Mouse (Mus musculus): ENCODE data around the gene Man2b2. TPM values are rescaled to one million over a fixed set of nuclear protein-coding genes. Genes with fewer than 3 reads are reported as not detected.
"Not testable (repeated sequence)": the region's sequence is repeated elsewhere in the genome, so short reads cannot be mapped to it uniquely, and the experiment has no call there.

The Man2b2 gene
- polyA plus RNA-seq, 1 experiment from 2014 or later, result 14.0 TPM

DNA sequence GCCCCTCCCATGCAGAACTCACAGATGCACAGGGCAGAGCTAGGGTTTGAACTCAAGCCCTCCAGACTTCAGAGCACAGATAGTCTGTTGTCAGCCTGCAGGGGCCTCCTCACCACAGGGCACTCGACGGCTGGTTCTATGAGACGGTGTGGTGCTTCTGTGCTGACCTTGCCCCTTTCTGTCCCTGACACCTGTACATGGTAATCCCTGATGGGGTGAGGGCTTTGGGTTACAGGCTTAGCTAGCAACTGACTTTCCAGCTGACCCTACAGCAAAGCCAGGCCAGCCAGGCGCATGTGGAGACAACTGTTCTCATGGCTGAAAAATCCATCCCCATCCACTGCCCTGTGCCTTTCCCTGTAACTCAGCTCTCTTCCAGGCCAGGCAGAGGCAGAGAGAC lies 7.5 kb downstream of the Man2b2 start:
- Histone ChIP-seq H3K4me1 (no peaks in the 10 kb centered on the region), H3K36me3 (peaks cover 40% of the 10 kb centered on the region; the same call in 1 of the 2 replicates), H3K27me3 (no peaks in the 10 kb centered on the region), H3K4me3 (no peak overlapping the region), H3K9ac (replicated peaks) (no peak overlapping the region), H3K9me3 (no peaks in the 10 kb centered on the region), H3K27ac (replicated peaks) (no peak overlapping the region), H3K4me2 (replicated peaks) (no peak overlapping the region)
- 95% methylated on average over 4 of the region's 4 CpGs for WGBS
- no peak for ATAC-seq (ENCODE audit: low FRiP score, low read depth)

DNA sequence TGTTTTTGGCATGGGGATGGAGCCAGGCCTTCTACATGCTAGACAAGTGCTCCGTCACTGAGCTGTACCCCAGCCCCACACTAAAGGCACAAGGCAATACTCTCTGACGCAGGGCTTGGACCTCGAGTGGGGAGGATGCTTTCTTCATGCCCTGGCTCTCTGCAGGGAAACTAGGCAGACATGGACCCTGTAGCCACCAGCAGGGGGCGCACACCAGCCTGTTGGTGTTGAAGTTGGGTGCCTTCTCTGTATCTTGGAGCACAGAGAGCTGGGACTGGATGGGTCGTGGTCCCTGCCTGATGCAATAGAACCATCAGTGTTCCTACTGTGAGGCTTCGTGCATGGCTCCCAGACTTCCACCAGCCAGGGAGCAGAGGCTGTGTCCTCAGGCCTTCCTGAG lies 10.3 kb downstream of the Man2b2 start:
- WGBS, result 45% methylated on average over 6 of the region's 6 CpGs
- no peak overlapping the region for H3K27ac ChIP-seq (replicated peaks)
- H3K4me2 ChIP-seq (replicated peaks), result no peak overlapping the region
- no peak overlapping the region for H3K4me3 ChIP-seq
- no peaks in the 10 kb centered on the region for H3K27me3 ChIP-seq
- no peak for ATAC-seq (ENCODE audit: low FRiP score, low read depth)
- H3K9ac ChIP-seq (replicated peaks), result no peak overlapping the region
- peaks cover 29% of the 10 kb centered on the region; the same call in 1 of the 2 replicates for H3K36me3 ChIP-seq
- H3K4me1 ChIP-seq, result no peaks in the 10 kb centered on the region
- no peaks in the 10 kb centered on the region for H3K9me3 ChIP-seq

DNA sequence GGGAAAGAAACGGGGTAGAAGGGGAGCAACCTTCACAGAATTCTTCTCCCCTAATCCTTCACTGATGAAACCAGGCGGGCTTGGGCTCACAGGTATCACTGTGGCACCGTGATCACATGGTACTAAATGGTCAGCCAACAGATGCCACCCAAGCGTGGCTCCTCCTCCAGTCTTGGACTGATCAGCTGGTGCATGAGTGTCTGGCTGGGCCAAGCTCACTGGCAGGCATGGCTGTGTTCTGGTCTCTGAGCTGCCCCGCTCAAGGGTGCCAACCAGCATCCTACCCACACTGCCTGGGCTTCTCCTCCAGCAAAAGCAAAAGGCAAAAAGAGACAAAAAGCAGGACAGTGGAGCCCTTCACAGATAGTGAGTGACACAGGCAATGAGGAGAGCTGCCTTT lies 10.7 kb downstream of the Man2b2 start:
- Histone ChIP-seq H3K4me1 (no peaks in the 10 kb centered on the region), H3K9ac (replicated peaks) (no peak overlapping the region), H3K36me3 (peaks cover 29% of the 10 kb centered on the region; the same call in 1 of the 2 replicates), H3K4me2 (replicated peaks) (no peak overlapping the region), H3K4me3 (no peak overlapping the region), H3K9me3 (no peaks in the 10 kb centered on the region), H3K27ac (replicated peaks) (no peak overlapping the region), H3K27me3 (no peaks in the 10 kb centered on the region)
- ATAC-seq (ENCODE audit: low FRiP score, low read depth), result no peak
- 93% methylated on average over 5 of the region's 5 CpGs for WGBS

DNA sequence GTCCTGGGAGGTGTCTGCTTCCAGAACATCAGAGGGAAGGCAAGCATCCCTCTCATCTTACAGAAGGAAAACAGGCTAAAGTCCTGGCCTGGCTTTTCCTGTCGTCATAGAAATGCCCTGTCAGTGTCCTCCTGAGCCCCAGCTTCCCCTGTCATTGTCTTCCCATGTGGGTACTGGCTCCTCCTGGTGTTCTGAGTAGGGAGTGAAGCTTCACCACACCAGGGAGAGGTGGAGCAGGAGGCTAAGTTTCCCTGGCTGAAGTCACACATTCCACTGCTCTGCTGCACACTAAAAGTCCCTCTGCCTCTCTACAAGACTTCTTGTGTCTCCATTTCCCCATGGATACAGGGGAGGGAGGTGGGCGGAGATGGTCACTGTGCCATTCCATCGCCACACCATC lies 12.7 kb downstream of the Man2b2 start:
- no peak overlapping the region for H3K9ac ChIP-seq (replicated peaks)
- H3K36me3 ChIP-seq, result peaks cover 19% of the 10 kb centered on the region; the same call in 1 of the 2 replicates
- ATAC-seq (ENCODE audit: low FRiP score, low read depth), result no peak
- no peaks in the 10 kb centered on the region for H3K27me3 ChIP-seq
- no peak overlapping the region for H3K27ac ChIP-seq (replicated peaks)
- H3K4me1 ChIP-seq, result no peaks in the 10 kb centered on the region
- 58% methylated on average over 3 of the region's 3 CpGs for WGBS
- H3K4me2 ChIP-seq (replicated peaks), result no peak overlapping the region
- no peaks in the 10 kb centered on the region for H3K9me3 ChIP-seq
- H3K4me3 ChIP-seq, result no peak overlapping the region

DNA sequence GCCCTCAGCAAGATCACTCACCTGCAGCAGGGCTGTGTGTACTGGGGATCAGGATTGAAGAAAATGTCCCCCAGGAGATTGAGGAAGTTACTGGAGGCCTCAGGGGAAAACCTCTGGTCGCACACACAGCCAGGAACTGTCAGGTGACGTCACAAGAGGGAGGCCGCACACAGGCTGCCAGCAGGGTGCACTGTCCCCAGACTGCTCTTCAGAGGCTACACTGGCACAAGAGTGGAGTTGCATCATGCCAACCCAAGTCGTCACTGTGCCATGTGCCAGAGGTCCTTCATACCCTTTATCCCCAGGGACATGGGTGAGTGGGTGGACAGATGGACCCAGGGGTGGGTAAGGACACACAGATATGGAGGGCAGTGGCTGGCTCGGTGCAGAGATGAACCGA lies 15.9 kb downstream of the Man2b2 start:
- no peak overlapping the region for H3K27ac ChIP-seq (replicated peaks)
- no peak overlapping the region for H3K9ac ChIP-seq (replicated peaks)
- no peak for ATAC-seq (ENCODE audit: low FRiP score, low read depth)
- H3K4me2 ChIP-seq (replicated peaks), result no peak overlapping the region
- H3K4me3 ChIP-seq, result no peak overlapping the region
- peaks cover 16% of the 10 kb centered on the region; the same call in 1 of the 2 replicates for H3K36me3 ChIP-seq
- H3K9me3 ChIP-seq, result no peaks in the 10 kb centered on the region
- H3K27me3 ChIP-seq, result no peaks in the 10 kb centered on the region
- 69% methylated on average over 6 of the region's 6 CpGs for WGBS
- H3K4me1 ChIP-seq, result no peaks in the 10 kb centered on the region

DNA sequence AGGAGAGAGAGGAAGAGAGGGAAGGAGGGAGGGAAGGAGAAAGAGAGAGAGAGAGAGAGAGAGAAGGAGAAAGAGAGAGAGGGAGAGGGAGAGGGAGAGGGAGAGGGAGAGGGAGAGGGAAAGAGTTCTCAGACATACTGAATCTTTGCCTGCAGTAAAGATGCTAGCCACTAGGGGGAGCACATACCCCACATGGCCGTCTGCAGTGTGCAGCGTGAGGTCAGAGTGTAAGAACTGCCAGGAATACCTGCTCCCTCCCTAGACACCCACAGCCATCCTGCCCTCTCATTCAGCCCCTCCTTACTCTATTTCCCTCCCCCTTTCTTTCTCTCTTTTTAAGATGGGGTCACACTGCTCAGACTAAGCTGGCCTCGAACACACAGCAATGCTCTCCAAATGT lies 19.0 kb downstream of the Man2b2 start:
- Histone ChIP-seq H3K36me3 (0 out of 2 replicates have a peak, but pooled peaks cover 5% of the 10 kb centered on the region), H3K9ac (replicated peaks) (no peak overlapping the region), H3K4me1 (no peaks in the 10 kb centered on the region), H3K27me3 (no peaks in the 10 kb centered on the region), H3K9me3 (no peaks in the 10 kb centered on the region), H3K27ac (replicated peaks) (no peak overlapping the region), H3K4me2 (replicated peaks) (no peak overlapping the region), H3K4me3 (no peak overlapping the region)
- WGBS, result 33% methylated on average over 3 of the region's 3 CpGs
- no peak for ATAC-seq (ENCODE audit: low FRiP score, low read depth)

DNA sequence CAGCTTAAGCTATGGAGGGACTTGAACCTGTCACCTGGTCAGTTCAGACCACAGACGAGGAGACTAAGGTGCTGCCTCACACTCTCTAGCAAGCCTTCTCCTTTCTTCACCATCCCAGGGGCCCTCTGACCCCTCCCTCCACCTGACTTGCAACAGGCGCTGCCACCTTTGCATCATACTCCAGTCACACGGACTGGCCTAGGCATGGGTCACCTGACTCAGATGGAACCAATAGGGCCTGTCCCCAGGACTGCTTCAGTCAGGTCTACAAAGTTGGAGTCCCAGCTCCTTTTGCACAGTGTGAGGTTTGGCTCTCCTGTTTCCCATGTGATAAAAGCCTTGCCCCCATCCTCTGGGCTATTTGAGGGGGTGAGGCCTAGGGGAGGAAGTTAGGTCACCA lies 19.8 kb downstream of the Man2b2 start:
- no peak for ATAC-seq (ENCODE audit: low FRiP score, low read depth)
- Histone ChIP-seq H3K4me2 (replicated peaks) (no peak overlapping the region), H3K4me1 (no peaks in the 10 kb centered on the region), H3K27me3 (no peaks in the 10 kb centered on the region), H3K27ac (replicated peaks) (no peak overlapping the region), H3K36me3 (0 out of 2 replicates have a peak, but pooled peaks cover 5% of the 10 kb centered on the region), H3K4me3 (no peak overlapping the region), H3K9me3 (no peaks in the 10 kb centered on the region), H3K9ac (replicated peaks) (no peak overlapping the region)
- WGBS, result 82% methylated on average over 3 of the region's 3 CpGs

DNA sequence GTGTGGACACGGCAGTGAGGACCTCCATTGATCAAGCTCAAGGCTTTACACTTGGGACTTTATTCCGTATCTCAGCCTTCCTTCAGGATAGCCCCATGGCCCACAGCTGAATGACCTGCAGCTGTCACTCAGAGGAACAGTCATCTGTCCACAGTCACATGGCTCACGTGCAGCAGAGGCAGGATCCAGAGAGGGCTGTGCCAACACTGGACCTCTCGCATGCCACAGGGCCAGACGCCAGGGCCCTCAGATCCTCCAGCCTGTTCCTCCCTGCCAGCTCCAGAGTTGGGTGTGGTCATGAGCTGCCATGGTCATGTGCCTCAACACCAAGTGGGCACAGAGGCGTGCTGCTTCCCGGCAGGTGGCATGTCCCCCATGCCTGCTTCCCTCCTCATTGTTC lies 21.3 kb downstream of the Man2b2 start:
- H3K9me3 ChIP-seq, result no peaks in the 10 kb centered on the region
- H3K4me2 ChIP-seq (replicated peaks), result no peak overlapping the region
- no peaks in the 10 kb centered on the region for H3K27me3 ChIP-seq
- H3K4me1 ChIP-seq, result no peaks in the 10 kb centered on the region
- no peak for ATAC-seq (ENCODE audit: low FRiP score, low read depth)
- no peak overlapping the region for H3K9ac ChIP-seq (replicated peaks)
- H3K4me3 ChIP-seq, result no peak overlapping the region
- H3K36me3 ChIP-seq, result no peaks in the 10 kb centered on the region
- H3K27ac ChIP-seq (replicated peaks), result no peak overlapping the region
- 86% methylated on average over 7 of the region's 7 CpGs for WGBS

DNA sequence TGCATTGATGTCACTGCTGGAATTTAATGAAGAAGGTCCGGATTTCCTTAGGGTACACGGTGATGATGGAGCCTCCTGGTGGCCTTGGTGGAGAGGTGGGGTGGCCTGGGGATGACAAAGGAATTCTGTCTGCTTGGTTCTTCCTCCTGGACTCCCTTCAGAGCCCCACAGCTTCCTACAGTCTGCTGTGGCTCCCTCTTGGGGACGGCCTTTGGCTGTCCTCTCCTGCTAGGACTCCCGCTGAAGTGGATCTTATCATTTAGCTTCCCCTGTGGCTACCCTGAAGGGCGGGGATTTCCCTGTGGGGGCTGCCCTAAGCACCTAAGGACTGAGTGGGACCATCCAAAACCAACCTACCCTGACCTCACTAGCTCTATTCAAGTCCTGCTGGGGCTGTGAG lies 23.3 kb downstream of the Man2b2 start:
- Histone ChIP-seq H3K36me3 (no peaks in the 10 kb centered on the region), H3K4me2 (replicated peaks) (no peak overlapping the region), H3K27me3 (no peaks in the 10 kb centered on the region), H3K4me3 (no peak overlapping the region), H3K9ac (replicated peaks) (no peak overlapping the region), H3K4me1 (no peaks in the 10 kb centered on the region), H3K27ac (replicated peaks) (no peak overlapping the region), H3K9me3 (no peaks in the 10 kb centered on the region)
- no peak for ATAC-seq (ENCODE audit: low FRiP score, low read depth)
- WGBS, result 31% methylated on average over 5 of the region's 5 CpGs

DNA sequence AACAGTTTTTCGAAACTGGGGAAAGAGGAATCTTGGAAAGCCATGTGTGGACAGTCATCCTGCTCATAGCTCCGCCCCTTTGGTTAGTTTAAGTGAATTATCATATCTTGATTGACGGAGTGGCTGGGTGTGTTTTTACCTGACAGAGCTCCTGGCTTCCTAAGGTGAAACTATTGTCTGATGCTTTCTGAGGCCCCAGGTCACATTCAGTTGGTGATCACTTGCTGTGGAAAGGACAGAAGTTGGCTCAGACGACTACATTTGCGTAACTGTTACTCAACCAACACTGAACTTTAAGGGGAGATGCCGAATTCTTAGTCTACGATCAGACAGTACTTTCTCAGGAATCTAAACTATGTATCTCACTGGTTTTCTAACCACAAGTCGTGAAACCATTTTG lies 33.2 kb downstream of the Man2b2 start:
- peak overlapping the region; percentile 47; the same call in 1 of the 2 replicates for H3K9ac ChIP-seq (replicated peaks)

DNA sequence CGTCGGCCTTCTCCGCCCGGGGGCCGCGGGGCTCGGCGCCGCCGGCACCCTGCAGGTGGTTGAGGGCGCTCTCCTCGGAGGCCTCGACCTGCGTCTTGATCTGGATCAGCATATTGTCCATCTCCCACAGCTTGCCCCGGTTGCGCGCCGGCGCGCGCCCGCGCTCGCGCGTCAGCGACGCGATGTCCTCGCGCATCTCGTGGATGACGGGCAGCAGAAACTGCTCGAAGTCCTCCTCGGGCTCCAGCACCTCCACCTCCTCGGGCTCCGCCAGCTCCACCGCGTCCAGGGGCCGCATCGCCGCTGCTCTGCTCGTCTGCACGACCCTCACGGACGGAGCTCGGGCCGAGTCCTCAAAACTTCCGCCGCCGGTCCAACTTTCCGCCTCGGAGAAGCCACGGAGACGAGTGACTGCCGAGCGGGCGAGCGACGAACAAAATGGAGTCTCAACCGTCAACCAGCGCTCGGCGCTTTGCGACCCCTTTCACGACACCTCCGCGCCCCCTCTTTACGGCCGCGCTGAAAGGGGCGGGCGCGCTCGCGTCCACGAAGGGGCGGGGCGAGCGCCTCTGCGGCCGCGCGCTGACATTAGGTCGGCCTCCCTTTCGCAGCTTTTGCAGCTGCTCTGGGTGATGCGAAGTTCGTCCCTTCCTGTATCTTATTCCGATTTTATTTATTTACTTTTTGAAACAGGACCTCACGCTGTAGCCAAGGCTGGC lies 34.0 kb downstream of the Man2b2 start, which contains the start of gene Mrfap1:
Mrfap1 (minus strand) TSS at position 477 of the 719 bp plus-strand sequence.
- Histone ChIP-seq H3K4me3 (peak within 1 kb of the TSS; percentile 74), H3K9ac (replicated peaks) (peak within 1 kb of the TSS; percentile 89), H3K36me3 (peaks cover 17% of the 10 kb centered on the region), H3K27ac (replicated peaks) (peak within 1 kb of the TSS; percentile 94), H3K4me2 (replicated peaks) (peak within 1 kb of the TSS; percentile 64)
- H3K9me3 ChIP-seq, H3K4me1 ChIP-seq, H3K27me3 ChIP-seq: not testable (repeated sequence)
- WGBS, result under 1% methylated on average over 90 of the region's 90 CpGs
- peak; percentile 88 for ATAC-seq (ENCODE audit: low FRiP score, low read depth)

More for the DNA sequence above, 33.2 kb downstream of the Man2b2 start:
- Histone ChIP-seq H3K4me1 (peaks cover 9% of the 10 kb centered on the region; the same call in 1 of the 2 replicates), H3K4me3 (peak overlapping the region; percentile 74; the same call in 1 of the 2 replicates), H3K36me3 (peaks cover 17% of the 10 kb centered on the region), H3K27ac (replicated peaks) (no peak overlapping the region), H3K4me2 (replicated peaks) (peak overlapping the region; percentile 64), H3K9me3 (no peaks in the 10 kb centered on the region), H3K27me3 (0 out of 2 replicates have a peak, but pooled peaks cover 7% of the 10 kb centered on the region)
- ATAC-seq (ENCODE audit: low FRiP score, low read depth), result no peak
- WGBS, result 50% methylated on average over 8 of the region's 8 CpGs

DNA sequence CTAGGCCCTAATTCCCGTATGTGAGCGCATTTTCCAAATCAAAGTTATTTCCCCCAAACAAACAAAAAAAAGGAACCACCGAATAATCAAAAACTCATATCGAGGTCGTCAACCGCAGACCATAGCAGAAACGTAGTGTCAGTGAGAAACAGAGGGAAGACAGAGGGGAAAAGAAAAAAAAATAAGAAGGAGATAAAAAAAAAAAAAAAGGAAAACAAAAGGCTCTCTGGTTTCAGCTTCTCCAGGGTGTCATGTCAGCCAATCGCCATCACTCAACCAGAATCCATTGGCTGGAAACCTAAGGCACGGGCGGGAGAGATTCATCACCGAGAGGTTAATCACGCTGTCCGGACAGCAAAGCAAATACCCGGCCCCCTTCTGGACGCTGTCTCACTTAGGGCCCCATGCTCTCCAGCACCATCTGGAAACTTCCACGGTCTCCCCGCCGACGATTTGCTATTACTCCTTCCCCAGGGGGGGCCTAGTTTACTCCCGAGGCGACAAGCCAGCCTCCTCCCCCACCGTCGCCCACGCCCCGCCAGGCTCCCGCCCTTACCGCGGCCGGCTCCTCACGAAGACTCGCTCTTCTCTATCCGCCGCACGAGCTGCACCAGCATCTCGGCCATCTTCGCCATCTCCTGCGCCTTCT lies 34.7 kb downstream of the Man2b2 start:
- H3K9me3 ChIP-seq, H3K27me3 ChIP-seq, H3K4me1 ChIP-seq: not testable (repeated sequence)
- Histone ChIP-seq H3K9ac (replicated peaks) (peak overlapping the region; percentile 89), H3K36me3 (peaks cover 17% of the 10 kb centered on the region), H3K4me2 (replicated peaks) (peak overlapping the region; percentile 64), H3K4me3 (peak overlapping the region; percentile 74), H3K27ac (replicated peaks) (peak overlapping the region; percentile 94)
- ATAC-seq (ENCODE audit: low FRiP score, low read depth), result peak; percentile 51
- WGBS, result 5% methylated on average over 35 of the region's 37 CpGs

Data from midbrain, embryonic 12.5 days (tissue).